Mouse (Mus musculus) MEL-GATA-1-ER (cell line): Measurements from ENCODE around the gene Stxbp2.
A peak's percentile ranks its signal among the peaks of the same experiment; 100 is the strongest.

ENCODE experiments used
- DNase-seq: peaks from one replicate; pipeline ENCODE4 v3.0.0-alpha.2; 2012; ENCODE audit warnings: low read depth; ENCODE audit errors: extremely low read depth

Gene Stxbp2

DNA sequence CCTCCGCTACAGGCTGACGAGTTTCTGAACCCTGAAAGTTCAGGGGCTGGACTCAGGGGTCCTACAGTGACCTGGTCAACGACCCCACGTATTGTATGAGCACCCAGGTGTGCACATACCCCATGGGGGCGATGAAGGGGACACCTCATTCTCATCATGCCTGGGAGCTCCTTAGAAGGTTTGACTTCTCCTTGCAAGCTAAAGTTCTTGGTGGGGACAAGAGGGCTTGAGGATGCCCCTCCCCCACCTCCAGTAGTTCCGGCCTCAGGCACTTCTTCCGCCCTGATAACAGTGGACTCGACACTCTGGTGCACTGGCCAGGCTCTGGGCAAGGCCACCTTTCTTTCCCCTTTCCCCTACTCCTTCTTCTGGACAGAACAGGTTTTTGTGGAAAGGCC, 722 bp downstream of the Stxbp2 start:
- DNase-seq: no peak

DNA sequence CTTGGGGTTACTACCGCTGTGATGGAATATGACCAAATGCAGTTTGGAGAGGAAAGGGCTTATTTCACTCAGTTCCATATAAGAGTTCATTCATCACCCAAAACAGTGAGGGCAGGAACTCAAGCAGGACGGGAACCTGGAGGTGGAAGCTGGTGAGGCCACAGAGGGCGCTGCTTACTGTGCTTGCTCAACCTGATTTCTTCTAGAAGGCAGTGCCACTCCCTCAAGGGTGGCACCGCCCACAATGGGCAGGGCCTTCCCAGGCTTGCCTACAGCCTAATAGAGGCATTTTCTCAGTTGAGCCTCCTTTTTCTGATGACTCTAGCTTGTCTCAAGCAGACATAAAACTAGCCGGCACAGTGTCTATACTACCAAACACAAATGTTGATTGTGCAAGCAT, 15.0 kb downstream of the Stxbp2 start:
- peak; percentile 44 for DNase-seq

- DNase-seq: no peak
Observed at GRCm38 (mm10) chr8:3646824-3647531, 16.2 kb downstream of the Stxbp2 start.

DNA sequence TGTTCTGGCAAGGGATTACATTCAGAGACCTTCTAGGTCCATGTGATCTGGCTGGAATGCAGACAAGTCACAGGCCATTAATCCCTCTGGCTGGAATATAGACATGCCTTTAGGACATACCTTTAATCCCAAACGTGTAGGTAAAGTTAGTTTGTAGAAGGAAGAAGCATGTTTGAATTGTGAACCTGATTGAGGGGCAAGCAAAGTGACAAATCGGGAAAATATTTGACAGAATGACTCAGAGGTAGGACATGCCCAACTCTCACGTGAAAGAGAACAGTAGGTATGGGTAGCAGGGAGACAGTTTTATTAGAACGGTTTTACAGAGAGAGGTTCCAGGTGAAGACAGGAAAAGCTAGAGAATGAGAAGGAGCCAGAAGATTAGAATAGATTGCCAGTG, 16.8 kb downstream of the Stxbp2 start:
- DNase-seq: no peak

GRCm38 (mm10) chr8:3648268-3648667, 17.5 kb downstream of the Stxbp2 start:
- no peak for DNase-seq

DNA sequence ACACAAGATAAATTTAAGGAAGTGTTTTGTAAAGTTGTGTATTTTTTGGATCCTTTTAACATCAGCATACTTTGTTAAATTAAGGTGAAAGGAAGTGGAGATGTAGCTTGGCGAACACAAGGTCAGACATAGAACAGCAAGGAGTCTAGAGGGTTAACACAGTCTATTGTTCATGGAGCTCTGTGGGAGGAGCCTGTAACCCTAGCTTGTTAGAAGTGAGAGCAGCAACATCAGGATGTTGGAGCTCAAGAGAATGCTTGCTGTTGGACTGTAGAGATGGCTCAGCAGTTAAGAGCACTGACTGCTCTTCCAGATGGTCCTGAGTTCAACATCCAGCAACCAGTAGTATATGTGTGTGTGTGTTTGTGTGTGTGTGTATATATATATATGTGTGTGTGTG, 18.2 kb downstream of the Stxbp2 start:
- no peak for DNase-seq

- no peak for DNase-seq
Observed at GRCm38 (mm10) chr8:3652845-3653244, 22.1 kb downstream of the Stxbp2 start.

GRCm38 (mm10) chr8:3654726-3655508, 24.2 kb downstream of the Stxbp2 start:
- DNase-seq: no peak

DNA sequence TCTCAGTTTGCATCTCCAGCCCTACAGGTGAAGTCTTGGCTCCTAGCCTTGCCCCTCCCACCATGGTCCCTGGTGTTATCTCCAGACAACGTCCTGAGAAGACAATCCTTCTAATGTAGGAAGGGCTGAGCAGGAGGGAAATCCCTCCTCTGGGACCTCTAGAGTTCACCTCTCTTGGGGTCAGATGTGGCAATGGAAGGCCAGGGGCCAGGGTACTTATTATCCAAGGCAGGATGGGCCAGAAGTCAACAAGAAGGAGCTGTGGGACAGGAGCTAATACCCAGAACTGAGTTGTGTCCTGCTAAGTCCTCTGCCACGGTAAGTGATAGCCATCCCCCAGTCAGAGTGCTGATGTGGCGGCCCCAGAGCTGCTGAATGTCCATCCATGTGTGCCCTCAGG, 24.8 kb downstream of the Stxbp2 start, which contains the start of gene Retn:
TSS of gene Retn (plus strand) at position 245 of the 400 bp plus-strand sequence.
- DNase-seq: no peak

GRCm38 (mm10) chr8:3656725-3657381, 26.1 kb downstream of the Stxbp2 start:
- no peak for DNase-seq

- no peak for DNase-seq
Observed at GRCm38 (mm10) chr8:3660889-3661288, 30.1 kb downstream of the Stxbp2 start.

- no peak for DNase-seq
Observed at GRCm38 (mm10) chr8:3664405-3664804, 33.6 kb downstream of the Stxbp2 start.

- no peak for DNase-seq
Observed at GRCm38 (mm10) chr8:3665507-3665906, 34.8 kb downstream of the Stxbp2 start, which contains the start of gene Mcemp1. Gene Mcemp1 (plus strand): TSS chr8:3665754.

- DNase-seq: no peak
Observed at GRCm38 (mm10) chr8:3670388-3670787, 39.6 kb downstream of the Stxbp2 start.

GRCm38 (mm10) chr8:3671980-3672491, 41.3 kb downstream of the Stxbp2 start, which contains the start of gene Fcor:
Gene Fcor (minus strand): TSS chr8:3672362.
- peak; percentile 51 for DNase-seq

GRCm38 (mm10) chr8:3674671-3675070, 43.9 kb downstream of the Stxbp2 start:
- DNase-seq: no peak

- peak; percentile 80 for DNase-seq
Observed at GRCm38 (mm10) chr8:3676131-3676992, 45.6 kb downstream of the Stxbp2 start, which contains the start of gene Trappc5. Gene Trappc5 (plus strand): TSS chr8:3676299.

- peak; percentile 33 for DNase-seq
Observed at GRCm38 (mm10) chr8:3676993-3677579, 46.3 kb downstream of the Stxbp2 start.

DNA sequence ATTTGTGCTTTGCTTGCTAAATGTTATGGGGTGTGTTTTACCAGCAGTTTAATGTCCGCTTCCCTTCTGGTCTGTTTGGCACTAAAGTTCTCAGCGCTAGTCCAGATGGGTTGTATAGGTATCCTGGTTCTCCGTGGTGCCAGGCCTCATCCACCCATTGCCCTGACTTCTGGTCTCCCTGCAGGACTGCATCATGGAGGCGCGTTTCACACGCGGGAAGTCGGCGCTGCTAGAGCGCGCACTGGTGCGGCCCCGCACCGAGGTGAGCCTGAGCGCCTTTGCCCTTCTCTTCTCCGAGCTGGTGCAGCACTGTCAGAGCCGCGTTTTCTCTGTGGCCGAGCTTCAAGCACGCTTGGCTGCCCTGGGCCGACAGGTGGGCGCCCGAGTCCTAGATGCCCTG, 48.1 kb downstream of the Stxbp2 start:
- DNase-seq: no peak

DNA sequence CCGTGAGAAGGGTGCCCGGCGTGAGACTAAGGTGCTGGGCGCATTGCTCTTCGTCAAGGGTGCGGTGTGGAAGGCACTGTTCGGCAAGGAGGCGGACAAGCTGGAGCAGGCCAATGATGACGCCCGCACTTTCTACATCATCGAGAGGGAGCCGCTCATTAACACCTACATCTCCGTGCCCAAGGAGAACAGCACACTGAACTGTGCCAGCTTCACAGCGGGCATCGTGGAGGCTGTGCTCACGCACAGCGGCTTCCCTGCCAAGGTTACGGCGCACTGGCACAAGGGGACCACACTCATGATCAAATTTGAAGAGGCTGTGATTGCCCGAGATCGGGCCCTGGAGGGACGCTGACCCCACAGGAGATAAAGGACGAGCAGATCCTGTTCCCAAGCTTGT, 48.5 kb downstream of the Stxbp2 start:
- DNase-seq: no peak
